8 mouse cellular contexts compared by ENCODE assay signal in the genomic region with DNA sequence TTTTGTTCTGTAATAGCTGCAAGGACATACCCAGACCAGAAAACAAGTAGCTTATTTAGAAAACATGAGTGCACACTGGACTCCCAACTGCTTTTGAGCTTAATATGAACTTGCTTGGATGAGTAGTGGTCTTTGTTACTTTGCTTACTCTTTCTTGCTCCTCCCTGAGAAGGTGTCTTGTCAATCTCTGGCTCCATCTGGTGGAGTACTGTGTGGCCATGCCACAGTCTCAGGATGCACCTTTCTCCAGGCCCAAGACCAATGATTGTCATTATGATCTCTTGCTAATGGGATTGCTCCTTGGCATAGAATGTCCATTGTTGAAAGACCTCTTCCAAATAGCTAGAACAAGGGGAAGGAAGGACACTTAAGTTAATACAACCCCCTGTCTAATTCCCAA.
DNase-seq lines count a peak whose midpoint lies in the region.

No protein-coding gene starts in this region.

- intact Hi-C loops in heart, postnatal 14 days (cut with DNase I) = loop anchor here (5.0 kb wide), 1 partner anchor 225 kb away; no protein-coding TSS in a partner anchor
- intact Hi-C loops in left cerebral cortex, postnatal 4 days (cut with DNase I) = loop anchor here (5.0 to 10.0 kb wide), 2 partner anchors 222 to 465 kb away; a partner anchor contains a TSS

- peak; percentile 13 to 42 for DNase-seq in heart, postnatal 14 days
- DNase-seq in heart, adult 11 months = no peak
- peak; percentile 4 for DNase-seq in 3T3-L1 (ENCODE audit: low read depth, low spot score)
- DNase-seq in ZHBTc4 (ENCODE audit: low read depth, low spot score) = peak; percentile 27
- peak; percentile 26 to 50 for DNase-seq in frontal cortex, postnatal 36 days (ENCODE audit: low spot score in 2 of 2)
- DNase-seq in left cerebral cortex, postnatal 4 days = peak; percentile 38
- no peak for DNase-seq in MN1 (ENCODE audit: low spot score)
- no peak for DNase-seq in cerebellum, adult 9-11 months

Comparison
In these comparisons a context has a peak if more than half of its experiments do, and no peak if none do; other contexts are left out.
1. DNase-seq: peak in heart, postnatal 14 days (2 of 2), 3T3-L1 (single experiment), ZHBTc4 (single experiment), frontal cortex, postnatal 36 days (2 of 2) and left cerebral cortex, postnatal 4 days (single experiment); none in heart, adult 11 months (single experiment), MN1 (single experiment) and cerebellum, adult 9-11 months (single experiment).